Mouse (Mus musculus) frontal cortex, adult 2 months (tissue): ENCODE measurements at regions not wholly inside any gene's neighbourhood (a gene's known extent, or its start where the extent isn't known, plus 50 kb on each side); places are given as distances from the start of the nearest gene placed in this dataset.

ENCODE experiments used
- DNase-seq, 2 experiments: peaks; one replicate each; pipeline ENCODE4 v3.0.0; 2022; ENCODE audit warnings: low spot score in 1 of 2; ENCODE audit errors: extremely low spot score in 1 of 2

GRCm38 (mm10) chr5:64632171-64632570 is 171.0 kb upstream of the Klf3 start:
- no peak for DNase-seq

GRCm38 (mm10) chr5:64634008-64634407 is 169.2 kb upstream of the Klf3 start:
- DNase-seq, result no peak

GRCm38 (mm10) chr5:64634721-64635120 is 168.5 kb upstream of the Klf3 start:
- DNase-seq, result no peak

GRCm38 (mm10) chr5:64636301-64636700 is 166.9 kb upstream of the Klf3 start:
- no peak for DNase-seq

GRCm38 (mm10) chr5:64643584-64643983 is 159.6 kb upstream of the Klf3 start:
- DNase-seq, result no peak

GRCm38 (mm10) chr5:64647417-64648125 is 155.6 kb upstream of the Klf3 start:
- DNase-seq, result peak in 1 of 2 experiments; percentile 24

GRCm38 (mm10) chr5:64648492-64648891 is 154.7 kb upstream of the Klf3 start:
- no peak for DNase-seq

GRCm38 (mm10) chr5:64651407-64651806 is 151.8 kb upstream of the Klf3 start:
- no peak for DNase-seq

- no peak for DNase-seq
These were observed 149.4 kb upstream of the Klf3 start for GRCm38 (mm10) chr5:64653764-64654163.

- no peak for DNase-seq
These were observed 147.9 kb upstream of the Klf3 start for GRCm38 (mm10) chr5:64655286-64655685.

GRCm38 (mm10) chr5:64661959-64662358 is 141.2 kb upstream of the Klf3 start:
- DNase-seq, result no peak

GRCm38 (mm10) chr5:64662476-64662875 is 140.7 kb upstream of the Klf3 start:
- no peak for DNase-seq

- DNase-seq, result no peak
These were observed 139.4 kb upstream of the Klf3 start for GRCm38 (mm10) chr5:64663766-64664165.

- no peak for DNase-seq
These were observed 138.1 kb upstream of the Klf3 start for GRCm38 (mm10) chr5:64665064-64665463.

- no peak for DNase-seq
These were observed 136.9 kb upstream of the Klf3 start for GRCm38 (mm10) chr5:64666256-64666655.

GRCm38 (mm10) chr5:64667053-64667452 is 136.1 kb upstream of the Klf3 start:
- DNase-seq, result no peak

GRCm38 (mm10) chr5:64673861-64674260 is 129.3 kb upstream of the Klf3 start:
- DNase-seq, result no peak

- no peak for DNase-seq
These were observed 126.8 kb upstream of the Klf3 start for GRCm38 (mm10) chr5:64676214-64676945.

- no peak for DNase-seq
These were observed 126.1 kb upstream of the Klf3 start for GRCm38 (mm10) chr5:64676946-64677588.

- no peak for DNase-seq
These were observed 124.5 kb upstream of the Klf3 start for GRCm38 (mm10) chr5:64678706-64679105.

- DNase-seq, result no peak
These were observed 123.1 kb upstream of the Klf3 start for GRCm38 (mm10) chr5:64679996-64680625.
